Mouse (Mus musculus) layer of hippocampus, postnatal 14 days (tissue): ENCODE results near the gene Lyrm7. TPM values are rescaled to one million over a fixed set of nuclear protein-coding genes. Genes with fewer than 3 reads are reported as not detected.
"Not testable (repeated sequence)": the region's sequence is repeated elsewhere in the genome, so short reads cannot be mapped to it uniquely, and the experiment has no call there.

Experiments used
- DNase-seq, 2 experiments: peaks; one replicate each; pipeline ENCODE4 v3.0.0; 2021 to 2022; ENCODE audit warnings: low spot score in 2 of 2, mixed read lengths in 1 of 2
- long read RNA-seq, 2 experiments: library from polyadenylated mRNA; stranded (forward); transcript quantifications; one replicate each; pipeline ENCODE4 v2.0.0; 2021
- total RNA-seq, 2 experiments: library from RNA; stranded (reverse); gene quantifications; 2 replicates each; pipeline ENCODE4 v1.2.3; 2021

The Lyrm7 gene
- 10 to 100 TPM; 28.7 to 29.0 TPM for total RNA-seq
- long read RNA-seq, experiment 1, transcript Lyrm7-205 (5 exons, 3,431 nt) = major isoform, 12 of 17 reads
- long read RNA-seq, experiment 1, partial matches to known transcripts = 2 of 17 reads
- long read RNA-seq, experiment 1, other reads (novel, unspliced or antisense) = 2 of 17 reads
- long read RNA-seq, experiment 2, transcript Lyrm7-205 (5 exons, 3,431 nt) = major isoform, 16 of 26 reads
- long read RNA-seq, experiment 2, partial matches to known transcripts = 2 of 26 reads
- long read RNA-seq, experiment 2, other reads (novel, unspliced or antisense) = 8 of 26 reads

- peak; percentile 97 to 98 for DNase-seq
Observed at GRCm38 (mm10) chr11:54860256-54861038, at the start of gene Lyrm7. Gene Lyrm7, minus strand, starts transcription at chr11:54860916.

- no peak for DNase-seq
Observed at GRCm38 (mm10) chr11:54910081-54910665, 49.5 kb upstream of the Lyrm7 start.

- no peak for DNase-seq
Observed at GRCm38 (mm10) chr11:54909273-54909672, 48.6 kb upstream of the Lyrm7 start.

GRCm38 (mm10) chr11:54907259-54907658 lies 46.5 kb upstream of the Lyrm7 start:
- no peak for DNase-seq

- DNase-seq = no peak
Observed at GRCm38 (mm10) chr11:54906466-54906865, 45.8 kb upstream of the Lyrm7 start.

GRCm38 (mm10) chr11:54905931-54906330 lies 45.2 kb upstream of the Lyrm7 start:
- DNase-seq = no peak

- DNase-seq = no peak
Observed at GRCm38 (mm10) chr11:54905086-54905485, 44.4 kb upstream of the Lyrm7 start.

GRCm38 (mm10) chr11:54903940-54904706 lies 43.4 kb upstream of the Lyrm7 start:
- no peak for DNase-seq

GRCm38 (mm10) chr11:54903339-54903738 lies 42.6 kb upstream of the Lyrm7 start:
- DNase-seq = no peak

- peak; percentile 26 to 47 for DNase-seq
Observed at GRCm38 (mm10) chr11:54902333-54903323, 41.9 kb upstream of the Lyrm7 start, which contains the start of gene Gpx3. Gene Gpx3, plus strand, starts transcription at chr11:54902453.

GRCm38 (mm10) chr11:54899657-54900056 lies 38.9 kb upstream of the Lyrm7 start:
- no peak for DNase-seq

- no peak for DNase-seq
Observed at GRCm38 (mm10) chr11:54897470-54897869, 36.8 kb upstream of the Lyrm7 start.

GRCm38 (mm10) chr11:54896646-54897045 lies 35.9 kb upstream of the Lyrm7 start:
- DNase-seq = not testable (repeated sequence)

- DNase-seq = no peak
Observed at GRCm38 (mm10) chr11:54894589-54894988, 33.9 kb upstream of the Lyrm7 start.

GRCm38 (mm10) chr11:54892091-54892490 lies 31.4 kb upstream of the Lyrm7 start:
- no peak for DNase-seq

GRCm38 (mm10) chr11:54891341-54891740 lies 30.6 kb upstream of the Lyrm7 start:
- DNase-seq = no peak

- no peak for DNase-seq
Observed at GRCm38 (mm10) chr11:54887927-54888326, 27.2 kb upstream of the Lyrm7 start.

GRCm38 (mm10) chr11:54885406-54885805 lies 24.7 kb upstream of the Lyrm7 start:
- DNase-seq = no peak

GRCm38 (mm10) chr11:54884937-54885336 lies 24.2 kb upstream of the Lyrm7 start:
- DNase-seq = no peak
